Mouse (Mus musculus) heart, embryonic 11.5 days (tissue): ENCODE results near the gene March11. TPM values are rescaled to one million over a fixed set of nuclear protein-coding genes. Genes with fewer than 3 reads are reported as not detected.

Experiments
- ATAC-seq: fragments of 200-750 bp; cut with Nextera tagmentation; replicated peaks from 2 replicates; pipeline ENCODE4 v1.8.0; 2017; ENCODE audit warnings: moderate library complexity; ENCODE audit not compliant: insufficient number of reproducible peaks, low FRiP score, low TSS enrichment
- H3K27ac ChIP-seq: fragments of 300-500 bp; sonication (generic); 2 replicates; pipeline ENCODE4 v1.5.1; 2014; ENCODE audit warnings: mild to moderate bottlenecking, low read depth, low read length
- H3K27me3 ChIP-seq: fragments of 300-500 bp; sonication (generic); 2 replicates; pipeline ENCODE4 v1.6.1; 2014; ENCODE audit warnings: mild to moderate bottlenecking, low read length, mixed read lengths; ENCODE audit not compliant: control insufficient read depth, insufficient read depth
- H3K36me3 ChIP-seq: fragments of 300-500 bp; sonication (generic); 2 replicates; pipeline ENCODE4 v1.6.1; 2014; ENCODE audit warnings: mild to moderate bottlenecking, low read length, moderate library complexity, mixed read lengths; ENCODE audit not compliant: control insufficient read depth, insufficient read depth
- H3K4me1 ChIP-seq: fragments of 300-500 bp; sonication (generic); 2 replicates; pipeline ENCODE4 v1.6.1; 2014; ENCODE audit warnings: low read length; ENCODE audit not compliant: control insufficient read depth, insufficient read depth
- H3K4me2 ChIP-seq: fragments of 300-500 bp; sonication (generic); 2 replicates; pipeline ENCODE4 v1.6.1; 2014; ENCODE audit warnings: mild to moderate bottlenecking, moderate library complexity
- H3K4me3 ChIP-seq: fragments of 300-500 bp; sonication (generic); 2 replicates; pipeline ENCODE4 v1.5.1; 2014; ENCODE audit warnings: low read depth, low read length
- H3K9ac ChIP-seq: fragments of 300-500 bp; sonication (generic); 2 replicates; pipeline ENCODE4 v1.6.1; 2014; ENCODE audit warnings: mild to moderate bottlenecking, low read depth, low read length, moderate library complexity
- H3K9me3 ChIP-seq: fragments of 300-500 bp; sonication (generic); replicated peaks from 2 replicates; pipeline ENCODE4 v1.6.1; 2016; ENCODE audit warnings: low read length; ENCODE audit not compliant: control insufficient read depth
- WGBS: fragments of 180-500 bp; shearing (Covaris S2); extraction: QIAGEN DNeasy Blood & Tissue Kit; methylation state at CpG from one replicate; pipeline ENCODE4 v1.1.7; 2014; ENCODE audit not compliant: insufficient replicate concordance; 5-methylcytosine and 5-hydroxymethylcytosine counted together
- polyA plus RNA-seq: library from polyadenylated mRNA; unstranded; fragments of >200 nt; fragmentation: Nextera tagmentation; extraction: Ambion mirVana; gene quantifications from 2 replicates; pipeline ENCODE4 v1.2.1, GENCODE M21; 2014

March11 gene
- polyA plus RNA-seq, 1 experiment from 2014 or later: not detected

DNA sequence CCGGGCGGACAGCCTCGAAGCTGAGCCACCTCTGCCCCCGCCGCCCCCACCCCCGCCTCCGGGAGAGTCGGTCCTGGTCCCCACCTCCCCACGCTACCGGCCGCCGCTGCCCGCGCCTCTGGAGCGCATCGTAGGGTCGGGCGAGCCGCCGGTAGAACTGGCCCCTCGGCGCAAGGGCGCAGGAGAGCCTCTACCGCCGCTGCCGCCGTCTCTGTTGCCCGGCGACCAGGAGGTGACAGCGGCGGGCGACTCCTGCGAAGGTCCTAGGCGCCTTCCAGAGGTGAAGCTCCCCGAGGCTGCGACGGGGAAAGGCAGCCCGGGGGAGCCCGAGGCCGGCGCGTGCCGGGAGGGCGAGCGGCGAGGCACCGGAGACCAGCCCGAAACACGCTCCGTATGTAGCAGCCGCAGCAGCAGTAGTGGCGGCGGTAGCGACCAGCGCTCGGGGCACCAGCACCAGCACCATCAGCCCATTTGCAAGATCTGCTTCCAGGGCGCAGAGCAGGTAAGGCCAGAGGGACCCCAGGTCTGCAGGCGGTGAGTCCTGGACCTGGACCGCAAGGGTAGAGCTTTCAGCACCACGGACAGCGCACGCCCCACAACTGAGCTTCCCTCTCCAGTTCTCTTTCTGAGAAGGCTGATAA, 563 bp downstream of the March11 start:
- under 1% methylated on average over 61 of the region's 62 CpGs for WGBS
- peak; percentile 39; the same call in 1 of the 2 replicates for ATAC-seq
- no peak overlapping the region for H3K9ac ChIP-seq

GRCm38 (mm10) chr15:26319866-26320265, 11.0 kb downstream of the March11 start:
- 60% methylated on average over 2 of the region's 2 CpGs for WGBS

More for the DNA sequence above, 563 bp downstream of the March11 start:
- Histone ChIP-seq H3K4me3 (peak overlapping the region; percentile 59), H3K27ac (no peak overlapping the region), H3K9me3 (no peaks in the 10 kb centered on the region), H3K4me1 (0 out of 2 replicates have a peak, but pooled peaks cover 3% of the 10 kb centered on the region), H3K27me3 (peaks cover 9% of the 10 kb centered on the region), H3K4me2 (peak overlapping the region; percentile 98), H3K36me3 (no peaks in the 10 kb centered on the region)

DNA sequence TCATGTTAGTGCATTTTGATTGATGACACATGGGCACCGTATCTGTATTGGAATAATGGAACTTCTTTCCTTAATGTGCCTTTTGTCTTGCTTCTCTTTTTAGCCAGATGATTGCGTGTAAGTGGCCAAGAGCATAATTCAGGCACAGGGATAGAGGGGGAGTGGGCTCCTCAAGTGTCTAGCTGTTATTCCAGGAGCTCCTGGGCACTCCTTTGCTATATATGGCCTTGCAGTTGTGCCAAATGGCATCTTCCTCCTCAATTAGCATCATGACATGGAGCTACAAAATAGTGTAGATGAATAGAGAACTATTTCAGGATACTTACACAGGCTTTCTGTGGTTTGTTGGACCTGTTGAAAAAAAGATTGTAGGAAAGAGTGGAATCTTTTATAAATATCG, 11.6 kb downstream of the March11 start:
- no peak overlapping the region for H3K4me3 ChIP-seq
- 71% methylated on average over 3 of the region's 3 CpGs for WGBS
- H3K9ac ChIP-seq: no peak overlapping the region
- H3K4me2 ChIP-seq: no peak overlapping the region
- H3K4me1 ChIP-seq: no peaks in the 10 kb centered on the region
- no peaks in the 10 kb centered on the region for H3K9me3 ChIP-seq
- H3K27ac ChIP-seq: no peak overlapping the region
- no peak for ATAC-seq
- no peaks in the 10 kb centered on the region for H3K36me3 ChIP-seq
- H3K27me3 ChIP-seq: no peaks in the 10 kb centered on the region

More at GRCm38 (mm10) chr15:26319866-26320265, 11.0 kb downstream of the March11 start:
- Histone ChIP-seq H3K36me3 (no peaks in the 10 kb centered on the region), H3K4me3 (no peak overlapping the region), H3K9me3 (no peaks in the 10 kb centered on the region), H3K27me3 (no peaks in the 10 kb centered on the region), H3K9ac (no peak overlapping the region), H3K4me2 (no peak overlapping the region), H3K4me1 (no peaks in the 10 kb centered on the region), H3K27ac (no peak overlapping the region)
- no peak for ATAC-seq

GRCm38 (mm10) chr15:26322804-26323203, 14.0 kb downstream of the March11 start:
- H3K4me2 ChIP-seq: no peak overlapping the region
- no peaks in the 10 kb centered on the region for H3K9me3 ChIP-seq
- H3K4me1 ChIP-seq: no peaks in the 10 kb centered on the region
- H3K4me3 ChIP-seq: no peak overlapping the region
- H3K27me3 ChIP-seq: no peaks in the 10 kb centered on the region
- H3K36me3 ChIP-seq: no peaks in the 10 kb centered on the region
- no peak for ATAC-seq
- WGBS: 43% methylated on average over 4 of the region's 4 CpGs
- H3K9ac ChIP-seq: no peak overlapping the region
- H3K27ac ChIP-seq: no peak overlapping the region

GRCm38 (mm10) chr15:26327157-26327556, 18.3 kb downstream of the March11 start:
- WGBS: 72% methylated on average over 1 of the region's 1 CpGs

DNA sequence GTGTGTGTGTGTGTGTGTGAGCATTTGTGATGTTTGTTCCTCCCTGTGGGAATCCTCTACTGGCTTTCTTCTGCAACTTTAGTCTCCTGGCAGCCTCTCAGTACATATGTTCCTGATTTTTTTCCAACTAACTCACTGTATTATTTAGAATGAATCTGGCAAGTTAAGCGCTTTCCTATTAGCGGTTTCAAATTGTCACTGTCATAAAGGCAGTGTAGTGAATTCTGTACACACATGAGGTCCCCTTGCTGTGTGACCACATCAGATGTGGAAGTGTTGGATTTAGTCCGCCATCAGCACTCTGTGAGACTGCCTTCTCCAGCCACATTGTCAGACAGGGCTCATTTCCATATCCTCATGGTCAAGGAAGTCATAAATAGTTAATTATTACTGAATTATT, 26.9 kb downstream of the March11 start:
- no peak overlapping the region for H3K27ac ChIP-seq
- no peaks in the 10 kb centered on the region for H3K36me3 ChIP-seq
- ATAC-seq: no peak
- WGBS: 90% methylated on average over 3 of the region's 3 CpGs
- H3K4me3 ChIP-seq: no peak overlapping the region
- no peaks in the 10 kb centered on the region for H3K27me3 ChIP-seq
- H3K9me3 ChIP-seq: no peaks in the 10 kb centered on the region
- H3K9ac ChIP-seq: no peak overlapping the region
- H3K4me2 ChIP-seq: no peak overlapping the region
- no peaks in the 10 kb centered on the region for H3K4me1 ChIP-seq

More at GRCm38 (mm10) chr15:26327157-26327556, 18.3 kb downstream of the March11 start:
- Histone ChIP-seq H3K36me3 (no peaks in the 10 kb centered on the region), H3K9ac (no peak overlapping the region), H3K9me3 (no peaks in the 10 kb centered on the region), H3K4me2 (no peak overlapping the region), H3K27ac (no peak overlapping the region), H3K4me3 (no peak overlapping the region), H3K27me3 (no peaks in the 10 kb centered on the region), H3K4me1 (no peaks in the 10 kb centered on the region)
- ATAC-seq: no peak

DNA sequence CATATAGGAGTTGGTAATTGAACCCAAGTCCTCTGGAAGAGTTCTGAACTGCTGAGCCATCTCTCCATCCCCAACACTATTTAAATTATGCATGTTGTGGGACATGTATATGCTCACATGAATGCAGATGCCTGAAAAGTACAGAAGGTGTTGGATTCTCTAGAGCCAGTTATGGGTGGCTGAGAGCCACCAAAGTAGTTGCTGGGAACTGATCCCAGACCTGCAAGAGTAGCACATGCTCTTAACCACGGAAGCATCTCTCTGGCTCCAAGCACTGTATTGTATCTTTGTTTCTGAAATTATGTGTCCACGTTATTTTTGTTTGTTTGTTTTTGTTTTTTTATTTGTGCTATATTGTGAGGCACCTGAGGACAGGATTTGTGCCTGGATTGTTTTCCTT, 28.9 kb downstream of the March11 start:
- Histone ChIP-seq H3K4me2 (no peak overlapping the region), H3K4me3 (no peak overlapping the region), H3K36me3 (no peaks in the 10 kb centered on the region), H3K9me3 (no peaks in the 10 kb centered on the region), H3K9ac (no peak overlapping the region), H3K27me3 (no peaks in the 10 kb centered on the region), H3K4me1 (no peaks in the 10 kb centered on the region), H3K27ac (no peak overlapping the region)
- 73% methylated on average over 2 of the region's 2 CpGs for WGBS
- no peak for ATAC-seq

GRCm38 (mm10) chr15:26338343-26338742, 29.5 kb downstream of the March11 start:
- no peaks in the 10 kb centered on the region for H3K27me3 ChIP-seq
- no peaks in the 10 kb centered on the region for H3K4me1 ChIP-seq
- no peak overlapping the region for H3K27ac ChIP-seq
- no peak overlapping the region for H3K4me3 ChIP-seq
- H3K4me2 ChIP-seq: no peak overlapping the region
- 86% methylated on average over 4 of the region's 4 CpGs for WGBS
- H3K9ac ChIP-seq: no peak overlapping the region
- ATAC-seq: no peak
- H3K9me3 ChIP-seq: no peaks in the 10 kb centered on the region
- H3K36me3 ChIP-seq: no peaks in the 10 kb centered on the region

- WGBS: 79% methylated on average over 11 of the region's 11 CpGs
- Histone ChIP-seq H3K9ac (no peak overlapping the region), H3K36me3 (no peaks in the 10 kb centered on the region), H3K27ac (no peak overlapping the region), H3K9me3 (no peaks in the 10 kb centered on the region), H3K27me3 (no peaks in the 10 kb centered on the region), H3K4me3 (no peak overlapping the region), H3K4me2 (no peak overlapping the region), H3K4me1 (no peaks in the 10 kb centered on the region)
- ATAC-seq: no peak
These were observed 31.6 kb downstream of the March11 start for GRCm38 (mm10) chr15:26340490-26340889.
